Mouse (Mus musculus): ENCODE results near the gene Cirbp.

Cirbp gene

GRCm38 (mm10) chr10:80165392-80166128 is at the start of gene Cirbp:
Gene Cirbp (plus strand): TSS chr10:80165985.
- DNase-seq: peak; percentile 78

- DNase-seq: peak; percentile 61
These were observed 49.2 kb upstream of the Cirbp start for GRCm38 (mm10) chr10:80116563-80116926.

GRCm38 (mm10) chr10:80116927-80117691 is 48.7 kb upstream of the Cirbp start:
- peak; percentile 65 for DNase-seq

GRCm38 (mm10) chr10:80117736-80118135 is 48.0 kb upstream of the Cirbp start:
- DNase-seq: peak; percentile 73

- DNase-seq: peak; percentile 69
These were observed 47.2 kb upstream of the Cirbp start for GRCm38 (mm10) chr10:80118552-80118951.

- DNase-seq: no peak
These were observed 45.6 kb upstream of the Cirbp start for GRCm38 (mm10) chr10:80120146-80120545.

- no peak for DNase-seq
These were observed 44.1 kb upstream of the Cirbp start for GRCm38 (mm10) chr10:80121639-80122038.

GRCm38 (mm10) chr10:80123932-80124562 is 41.7 kb upstream of the Cirbp start:
- no peak for DNase-seq

GRCm38 (mm10) chr10:80127920-80128319 is 37.9 kb upstream of the Cirbp start:
- no peak for DNase-seq

- peak; percentile 85 for DNase-seq
These were observed 35.9 kb upstream of the Cirbp start for GRCm38 (mm10) chr10:80129846-80130245.

- no peak for DNase-seq
These were observed 35.3 kb upstream of the Cirbp start for GRCm38 (mm10) chr10:80130403-80131031.

GRCm38 (mm10) chr10:80131316-80131951 is 34.4 kb upstream of the Cirbp start:
- no peak for DNase-seq

GRCm38 (mm10) chr10:80131952-80132350 is 33.8 kb upstream of the Cirbp start:
- DNase-seq: no peak

- no peak for DNase-seq
These were observed 32.4 kb upstream of the Cirbp start for GRCm38 (mm10) chr10:80133226-80133849.

- no peak for DNase-seq
These were observed 31.4 kb upstream of the Cirbp start for GRCm38 (mm10) chr10:80134421-80134820.

- DNase-seq: no peak
These were observed 30.6 kb upstream of the Cirbp start for GRCm38 (mm10) chr10:80135161-80135560.

GRCm38 (mm10) chr10:80135641-80136040 is 30.1 kb upstream of the Cirbp start:
- no peak for DNase-seq

- DNase-seq: no peak
These were observed 29.4 kb upstream of the Cirbp start for GRCm38 (mm10) chr10:80136179-80136951.

- DNase-seq: peak; percentile 71
These were observed 28.7 kb upstream of the Cirbp start for GRCm38 (mm10) chr10:80136952-80137625.

GRCm38 (mm10) chr10:80137626-80138552 is 27.9 kb upstream of the Cirbp start:
- peak; percentile 77 for DNase-seq
